Mouse (Mus musculus) thymus, adult 2 months (tissue): Measurements from ENCODE around the gene Grhpr. TPM values are rescaled to one million over a fixed set of nuclear protein-coding genes. Genes with fewer than 3 reads are reported as not detected.

Experiments
- DNase-seq: peaks from one replicate; pipeline ENCODE4 v3.0.0; 2021
- H3K27ac ChIP-seq: fragments of 200-500 bp; 2 replicates; pipeline ENCODE4 v1.5.1; 2012; ENCODE audit warnings: low read length, control low read depth; ENCODE audit not compliant: control insufficient read depth, insufficient read depth
- H3K27me3 ChIP-seq: fragments of 200-500 bp; 2 replicates; pipeline ENCODE4 v1.6.1; 2012; ENCODE audit warnings: mild to moderate bottlenecking, low read length, moderate library complexity, mixed read lengths; ENCODE audit not compliant: control insufficient read depth, insufficient read depth
- H3K36me3 ChIP-seq: fragments of 200-500 bp; 2 replicates; pipeline ENCODE4 v1.6.1; 2012; ENCODE audit warnings: mild to moderate bottlenecking, low read length, moderate library complexity; ENCODE audit not compliant: control insufficient read depth, insufficient read depth
- H3K4me1 ChIP-seq: fragments of 200-500 bp; replicated peaks from 2 replicates; pipeline ENCODE4 v1.6.1; 2012; ENCODE audit warnings: low read length; ENCODE audit not compliant: control insufficient read depth, insufficient read depth
- H3K4me3 ChIP-seq: fragments of 200-500 bp; 2 replicates; pipeline ENCODE4 v1.5.1; 2012; ENCODE audit warnings: mild to moderate bottlenecking, low read length, control low read depth, moderate library complexity; ENCODE audit not compliant: control insufficient read depth, insufficient read depth
- CTCF ChIP-seq: fragments of 200-500 bp; IDR thresholded peaks from 2 replicates; pipeline ENCODE4 v1.5.1; 2012; ENCODE audit warnings: mild to moderate bottlenecking, control low read depth, low read length, moderate library complexity, borderline replicate concordance; ENCODE audit not compliant: control insufficient read depth, poor library complexity, insufficient read depth; ENCODE audit errors: extremely low read depth
- POLR2A ChIP-seq: fragments of 200-500 bp; IDR thresholded peaks from 2 replicates; pipeline ENCODE4 v1.6.1; 2012; ENCODE audit warnings: mild to moderate bottlenecking, low read length, control low read depth, moderate library complexity; ENCODE audit not compliant: control insufficient read depth, poor library complexity, insufficient read depth; ENCODE audit errors: extremely low read depth
- WGBS: fragments of 180-500 bp; shearing (Covaris S2); methylation state at CpG from one replicate; pipeline ENCODE4 v1.1.7; 2018; 5-methylcytosine and 5-hydroxymethylcytosine counted together
- polyA plus RNA-seq: library from polyadenylated mRNA; depleted of rRNA; stranded (reverse); fragments of >200 nt; gene quantifications from 2 replicates; pipeline ENCODE4 v1.2.3, GENCODE M21; 2012; rRNA removed

Gene Grhpr
- polyA plus RNA-seq, result 33.3 and 35.9 TPM in 2 replicates

DNA sequence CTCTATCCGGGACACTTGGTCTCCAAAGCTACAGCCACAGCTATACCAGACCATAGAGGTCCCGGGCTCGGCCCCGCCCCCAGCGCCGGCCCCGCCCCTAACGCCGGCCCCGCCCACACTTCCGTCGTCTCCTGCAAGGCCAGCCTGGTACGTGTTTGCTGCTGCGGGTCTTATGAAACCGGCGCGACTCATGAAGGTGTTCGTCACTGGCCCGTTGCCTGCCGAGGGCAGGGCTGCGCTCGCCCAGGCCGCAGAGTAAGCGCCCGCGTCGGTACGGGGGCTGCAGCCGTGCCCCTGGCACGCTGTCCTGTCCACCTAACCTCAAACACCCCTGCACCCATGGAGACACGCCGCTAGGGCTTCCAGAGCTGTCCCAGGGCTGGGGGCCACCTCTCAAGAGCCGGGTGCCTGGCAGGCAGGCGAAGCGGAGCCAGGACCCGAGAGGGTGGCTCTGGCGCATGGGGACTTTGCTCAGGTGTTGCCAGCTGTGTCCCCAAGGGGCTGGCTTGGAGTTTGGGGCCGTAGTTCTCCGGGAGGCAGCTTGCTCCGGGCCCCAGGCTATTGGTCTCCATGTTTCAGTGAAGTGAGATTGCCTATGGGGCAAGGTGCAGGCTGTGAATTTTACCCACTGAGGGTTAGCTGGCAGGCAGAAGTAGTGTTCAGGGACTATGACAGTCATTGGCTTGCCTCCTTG lies at the start of gene Grhpr:
Gene Grhpr, plus strand, starts transcription at position 116 of the 694 bp plus-strand sequence.
- WGBS, result under 1% methylated on average over 40 of the region's 40 CpGs
- TF ChIP-seq CTCF (peak; percentile 78; the same call in 1 of the 2 replicates), POLR2A (peak; percentile 47; the same call in 1 of the 2 replicates)
- Histone ChIP-seq H3K4me1 (peaks cover 13% of the 10 kb centered on the region), H3K4me3 (peak within 1 kb of the TSS; percentile 75), H3K27me3 (no peaks in the 10 kb centered on the region), H3K27ac (peak within 1 kb of the TSS; percentile 15), H3K36me3 (no peaks in the 10 kb centered on the region)
- DNase-seq, result peak; percentile 78

DNA sequence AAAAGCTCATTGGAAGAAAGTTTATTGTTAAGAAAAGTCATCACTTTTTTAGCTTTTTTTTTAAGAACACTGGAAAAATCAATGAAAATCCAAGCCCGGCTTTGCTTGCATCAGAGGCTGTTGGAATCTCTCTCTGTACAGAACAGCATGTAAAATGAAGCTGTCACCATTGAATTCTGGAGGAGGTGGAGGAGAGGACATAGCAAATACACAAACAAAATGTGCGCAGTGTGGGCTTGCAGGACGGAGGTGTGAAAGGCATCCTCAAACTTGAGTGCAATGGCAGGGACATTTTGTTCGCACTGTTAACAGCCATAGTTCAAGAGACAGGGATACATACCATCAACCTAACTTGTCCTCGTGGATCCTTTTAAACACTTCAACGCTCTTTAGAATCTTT lies 49.5 kb upstream of the Grhpr start:
- H3K4me3 ChIP-seq, result no peak overlapping the region
- H3K27me3 ChIP-seq, result no peaks in the 10 kb centered on the region
- no peak overlapping the region for H3K27ac ChIP-seq
- peaks cover 23% of the 10 kb centered on the region for H3K36me3 ChIP-seq
- TF ChIP-seq CTCF, result no peak
- no peak for TF ChIP-seq POLR2A
- WGBS, result 96% methylated on average over 6 of the region's 6 CpGs
- DNase-seq, result no peak
- H3K4me1 ChIP-seq, result no peaks in the 10 kb centered on the region

DNA sequence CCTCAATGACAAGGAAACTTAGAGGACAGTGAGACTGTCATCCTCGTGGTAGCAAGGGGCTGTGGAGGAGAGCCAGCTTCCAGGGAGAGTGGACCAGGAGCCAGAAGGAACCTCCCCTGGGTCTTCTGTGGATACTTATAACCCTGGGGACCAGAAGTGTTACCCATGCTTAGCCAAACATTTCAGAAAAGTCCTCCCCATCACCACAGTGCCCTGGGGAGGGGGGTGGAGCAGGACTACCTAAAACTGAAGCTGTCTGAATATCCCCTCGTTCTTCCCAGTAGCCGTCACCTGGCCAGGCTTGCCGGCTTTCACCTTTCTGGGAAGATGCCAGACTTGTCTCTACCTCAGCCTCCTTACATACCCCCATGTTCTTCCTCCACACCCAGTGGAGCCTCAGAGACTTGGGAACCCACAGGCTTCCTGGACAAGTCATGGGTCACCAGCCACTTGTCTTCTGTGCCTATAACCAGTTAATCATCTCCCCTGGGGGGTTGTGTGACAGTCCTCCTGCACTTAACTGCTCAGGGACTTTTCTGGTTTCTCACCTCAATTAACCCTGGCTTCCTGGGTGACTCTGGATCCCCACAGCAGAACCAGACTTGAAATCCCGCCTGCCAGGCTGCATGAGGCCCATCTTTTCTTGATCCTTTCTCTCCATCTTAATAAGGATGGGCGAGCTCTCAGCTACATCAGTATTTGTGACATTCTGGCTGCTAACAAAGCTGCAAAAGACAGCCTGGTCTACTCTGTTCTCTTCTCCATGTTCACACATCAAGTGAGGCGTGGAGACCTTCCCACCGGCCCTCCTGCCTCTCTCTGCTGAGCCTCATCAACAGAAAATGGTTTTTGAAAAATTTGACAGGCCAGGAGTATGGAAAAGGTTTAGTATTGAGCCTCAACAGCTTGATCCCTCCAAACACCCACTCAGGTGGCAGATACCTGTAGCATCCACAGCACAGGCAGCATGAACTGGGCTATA lies 42.5 kb upstream of the Grhpr start:
- Histone ChIP-seq H3K36me3 (no peaks in the 10 kb centered on the region), H3K4me1 (peaks cover 4% of the 10 kb centered on the region), H3K27me3 (no peaks in the 10 kb centered on the region), H3K27ac (no peak overlapping the region), H3K4me3 (no peak overlapping the region)
- 87% methylated on average over 8 of the region's 8 CpGs for WGBS
- TF ChIP-seq POLR2A, result no peak
- no peak for TF ChIP-seq CTCF
- no peak for DNase-seq

DNA sequence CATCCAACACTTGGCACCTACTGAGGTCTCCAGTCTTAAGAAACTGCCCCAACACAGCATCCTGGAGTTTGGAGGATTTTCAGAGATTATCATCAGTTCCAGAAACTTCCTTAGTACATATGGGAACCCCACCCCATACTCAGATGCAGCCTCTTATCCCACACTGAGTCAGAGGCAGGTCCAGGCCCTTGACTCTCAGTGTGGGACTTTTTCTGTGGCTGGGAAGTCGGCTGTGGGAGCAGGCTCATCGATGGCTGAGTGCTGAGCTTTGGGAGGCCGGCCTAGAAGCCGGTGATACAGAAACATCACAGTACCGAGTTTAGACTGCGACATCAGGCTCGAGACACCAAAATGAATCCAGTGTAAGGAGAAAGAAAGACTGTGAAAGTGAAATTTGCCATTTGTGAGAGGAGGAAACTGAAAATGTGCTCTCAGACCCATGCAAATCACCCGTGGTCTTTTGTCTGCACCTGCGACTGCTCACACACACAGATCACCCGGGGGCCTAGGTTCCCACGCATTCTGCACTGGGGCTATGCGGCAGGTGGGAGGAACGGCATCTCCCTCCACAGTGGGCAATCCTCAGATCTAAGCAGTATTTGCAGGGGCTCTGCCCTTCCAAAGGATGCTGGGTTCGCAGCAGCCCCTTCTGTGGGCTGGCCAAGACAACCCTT lies 41.5 kb upstream of the Grhpr start:
- H3K27ac ChIP-seq, result no peak overlapping the region
- no peaks in the 10 kb centered on the region for H3K27me3 ChIP-seq
- H3K36me3 ChIP-seq, result no peaks in the 10 kb centered on the region
- TF ChIP-seq CTCF (no peak), POLR2A (no peak)
- DNase-seq, result no peak
- H3K4me1 ChIP-seq, result peaks cover 4% of the 10 kb centered on the region
- H3K4me3 ChIP-seq, result no peak overlapping the region
- 58% methylated on average over 14 of the region's 14 CpGs for WGBS

DNA sequence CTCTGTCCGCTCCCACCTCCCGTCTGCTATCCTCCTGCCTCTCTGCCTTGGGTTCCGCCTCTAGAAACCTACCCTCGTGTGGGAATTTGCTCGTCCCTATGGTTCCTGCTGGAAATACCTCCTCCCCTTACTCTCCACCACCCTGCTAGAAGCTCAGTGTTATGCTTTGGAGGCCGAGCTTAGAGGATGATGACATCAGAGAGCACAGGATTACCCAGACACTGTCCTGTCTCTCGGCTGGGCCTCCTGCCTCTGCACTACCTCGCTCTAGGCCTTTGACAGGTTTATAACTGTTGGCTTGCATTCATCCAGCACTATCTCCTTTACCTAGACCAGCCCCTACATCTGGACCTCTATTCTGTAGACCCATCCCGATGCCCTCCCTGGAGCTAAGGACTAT lies 40.9 kb upstream of the Grhpr start:
- Histone ChIP-seq H3K4me1 (peaks cover 4% of the 10 kb centered on the region), H3K36me3 (no peaks in the 10 kb centered on the region), H3K4me3 (no peak overlapping the region), H3K27ac (no peak overlapping the region), H3K27me3 (no peaks in the 10 kb centered on the region)
- TF ChIP-seq CTCF, result no peak
- no peak for TF ChIP-seq POLR2A
- DNase-seq, result no peak
- 89% methylated on average over 9 of the region's 9 CpGs for WGBS

DNA sequence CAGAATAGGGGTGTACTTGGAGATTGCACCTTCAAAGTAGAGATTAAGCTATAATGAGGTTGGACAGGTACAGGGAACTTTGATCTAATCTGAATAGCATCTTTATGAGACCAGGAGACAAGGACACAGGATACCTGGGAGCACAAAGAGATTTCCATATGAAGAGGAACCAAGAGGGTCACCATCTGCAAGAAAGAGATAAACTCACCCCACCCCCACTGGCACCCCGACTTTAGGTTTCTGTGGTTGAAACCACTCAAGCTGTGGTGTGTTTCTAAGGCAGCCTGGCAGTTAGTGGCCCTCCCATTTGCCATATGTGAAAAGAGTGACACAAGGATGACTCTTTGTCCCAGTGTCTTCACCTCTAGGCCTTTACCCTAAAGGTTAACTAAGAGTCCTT lies 39.0 kb upstream of the Grhpr start:
- no peak overlapping the region for H3K27ac ChIP-seq
- 4% methylated on average over 1 of the region's 1 CpGs for WGBS
- no peak overlapping the region for H3K4me3 ChIP-seq
- DNase-seq, result no peak
- no peaks in the 10 kb centered on the region for H3K27me3 ChIP-seq
- TF ChIP-seq POLR2A, result no peak
- no peaks in the 10 kb centered on the region for H3K36me3 ChIP-seq
- peaks cover 4% of the 10 kb centered on the region for H3K4me1 ChIP-seq
